Mouse (Mus musculus) embryo, embryonic 11.5 days (tissue): ENCODE data around the gene Zfp385c.
A peak's percentile ranks its signal among the peaks of the same experiment; 100 is the strongest.

ENCODE experiments used
- DNase-seq: peaks from one replicate; pipeline ENCODE4 v3.0.0-alpha.2; 2012; ENCODE audit warnings: low read depth, low spot score

Zfp385c gene

GRCm38 (mm10) chr11:100718462-100718861 is 26.2 kb upstream of the Zfp385c start:
- DNase-seq: no peak

- no peak for DNase-seq
Observed at GRCm38 (mm10) chr11:100716649-100717048, 24.4 kb upstream of the Zfp385c start.

DNA sequence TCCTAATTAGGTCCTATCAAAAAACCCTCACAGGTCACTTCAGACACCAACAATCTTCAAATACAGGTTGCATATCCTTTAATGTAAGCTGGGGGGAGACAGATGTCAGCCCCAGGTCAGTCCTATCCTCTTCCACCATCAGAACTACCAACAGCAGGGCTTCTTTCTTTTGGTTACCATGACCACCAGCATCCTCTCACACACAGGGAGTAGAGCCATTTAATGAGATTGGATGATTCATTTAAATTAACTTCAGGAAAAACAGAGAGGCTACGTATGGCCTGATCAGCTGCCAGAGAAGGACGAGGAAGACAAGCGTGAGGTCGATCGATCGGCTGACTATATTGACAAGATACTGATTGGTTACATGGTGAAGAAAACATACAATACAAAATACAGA is 22.7 kb upstream of the Zfp385c start:
- DNase-seq: no peak

DNA sequence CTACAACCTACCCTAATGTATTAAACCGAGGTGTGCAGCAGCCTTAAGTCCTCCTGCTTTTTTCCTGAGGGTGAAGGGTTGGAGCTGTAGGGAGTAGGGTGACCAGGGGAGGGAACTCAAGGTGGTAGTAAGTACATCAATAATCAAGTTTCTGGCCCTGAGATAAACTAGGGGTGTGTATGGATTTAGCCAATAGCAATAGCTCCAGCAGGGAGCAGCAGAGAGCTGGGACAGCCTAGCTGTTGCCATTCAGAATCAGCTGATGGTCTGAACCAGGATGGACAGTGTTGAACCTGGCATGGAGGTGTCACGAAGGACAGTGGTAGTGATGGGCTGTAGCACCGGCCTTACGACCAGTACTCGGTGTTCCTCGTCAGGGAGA is 22.3 kb upstream of the Zfp385c start:
- DNase-seq: peak; percentile 62

DNA sequence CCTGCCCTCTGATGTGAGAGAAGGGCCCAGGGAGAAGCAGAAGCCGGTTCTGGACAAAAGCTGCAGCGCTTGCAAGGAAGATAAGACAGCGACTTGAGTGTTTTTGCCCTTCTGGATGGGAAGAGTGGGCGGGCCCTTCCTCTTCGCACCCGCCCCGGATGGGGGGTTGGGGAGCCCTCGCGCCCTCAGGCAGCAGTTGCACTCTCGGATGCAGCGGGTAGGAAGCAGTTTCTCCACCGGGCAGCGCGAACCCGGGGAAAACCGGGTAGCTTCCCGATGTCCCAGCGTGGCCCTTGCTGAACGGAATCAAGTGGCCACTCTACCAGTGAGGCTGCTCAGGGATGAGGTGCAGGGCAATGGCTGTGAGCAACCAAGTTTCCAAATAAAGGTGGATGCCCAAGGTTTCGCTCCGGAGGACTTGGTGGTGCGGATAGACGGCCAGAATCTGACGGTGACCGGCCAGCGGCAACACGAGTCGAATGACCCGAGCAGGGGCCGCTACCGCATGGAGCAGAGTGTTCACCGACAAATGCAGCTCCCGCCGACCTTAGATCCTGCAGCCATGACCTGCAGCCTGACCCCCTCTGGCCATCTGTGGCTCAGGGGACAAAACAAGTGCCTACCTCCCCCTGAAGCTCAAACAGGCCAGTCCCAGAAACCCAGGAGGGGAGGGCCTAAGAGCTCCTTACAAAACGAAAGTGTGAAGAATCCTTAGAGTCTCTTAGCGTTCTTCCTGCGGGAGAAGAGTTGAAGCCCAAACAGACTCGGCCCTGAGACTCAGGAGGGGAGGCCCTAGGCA is 21.7 kb upstream of the Zfp385c start, which contains the start of gene Hspb9:
Gene Hspb9 (plus strand): TSS at position 116 of the 799 bp plus-strand sequence.
- DNase-seq: no peak

GRCm38 (mm10) chr11:100713174-100713573 is 20.9 kb upstream of the Zfp385c start:
- DNase-seq: no peak

- DNase-seq: peak; percentile 83
Observed at GRCm38 (mm10) chr11:100711783-100712615, 19.7 kb upstream of the Zfp385c start, which contains the start of gene Kat2a. TSS of gene Kat2a (minus strand) at chr11:100712465.

- no peak for DNase-seq
Observed at GRCm38 (mm10) chr11:100710977-100711376, 18.7 kb upstream of the Zfp385c start.

DNA sequence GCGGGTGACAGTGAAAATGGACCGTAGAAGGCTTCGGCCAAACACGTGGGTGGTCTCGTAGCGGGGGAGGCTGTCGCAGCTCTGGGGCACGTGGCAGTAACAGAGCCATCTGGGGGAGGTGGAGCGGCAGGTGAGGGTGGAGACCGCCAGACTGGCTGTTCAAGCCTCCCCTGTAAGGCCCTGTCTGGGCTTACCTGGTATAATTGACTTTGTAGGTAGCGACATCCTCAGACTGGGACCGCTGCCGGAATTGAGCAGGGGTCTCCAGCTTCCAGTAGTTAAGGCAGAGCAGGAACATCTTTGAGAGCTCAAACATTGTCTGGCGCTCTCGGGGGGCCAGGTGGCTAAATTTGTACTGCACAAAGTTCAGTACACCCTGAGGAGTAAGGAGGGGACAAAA is 18.3 kb upstream of the Zfp385c start:
- DNase-seq: no peak

- DNase-seq: no peak
Observed at GRCm38 (mm10) chr11:100709201-100709810, 17.1 kb upstream of the Zfp385c start.

GRCm38 (mm10) chr11:100705095-100705747 is 13.0 kb upstream of the Zfp385c start:
- no peak for DNase-seq

DNA sequence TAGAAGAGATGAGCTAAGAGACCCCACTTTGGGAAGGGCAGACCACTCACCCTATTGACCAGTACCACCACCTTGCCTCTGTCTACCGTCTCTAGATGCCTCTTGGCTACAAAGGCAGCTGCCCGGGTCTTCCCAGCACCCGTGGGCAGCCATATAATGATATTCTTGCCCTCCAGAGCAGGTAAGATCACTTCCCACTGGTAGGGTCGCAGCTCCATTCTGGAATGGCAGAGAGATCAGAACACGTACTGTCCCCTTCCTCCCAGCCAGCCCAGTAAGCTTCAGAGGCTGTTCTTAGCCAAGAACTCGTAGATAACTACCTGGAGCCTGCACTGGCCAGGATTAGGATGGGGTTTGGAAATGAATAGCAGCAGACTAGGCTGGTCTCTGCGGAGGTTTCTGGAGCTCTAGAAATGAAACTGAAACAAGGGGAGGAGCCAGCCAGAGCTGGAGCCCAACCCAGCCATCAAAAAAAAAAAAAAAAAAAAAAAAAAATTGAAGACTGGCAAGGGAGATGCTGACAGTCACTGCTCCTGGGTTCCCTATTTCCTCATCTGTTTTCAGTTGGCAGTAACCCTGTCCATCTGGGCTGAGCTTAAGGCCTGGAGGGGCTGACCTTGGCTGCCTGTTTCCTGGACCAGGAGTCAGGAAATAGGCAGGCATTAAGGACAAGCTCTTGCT is 11.7 kb upstream of the Zfp385c start, which contains the start of gene Dhx58:
Gene Dhx58 (minus strand): TSS at position 421 of the 681 bp plus-strand sequence.
- DNase-seq: no peak

DNA sequence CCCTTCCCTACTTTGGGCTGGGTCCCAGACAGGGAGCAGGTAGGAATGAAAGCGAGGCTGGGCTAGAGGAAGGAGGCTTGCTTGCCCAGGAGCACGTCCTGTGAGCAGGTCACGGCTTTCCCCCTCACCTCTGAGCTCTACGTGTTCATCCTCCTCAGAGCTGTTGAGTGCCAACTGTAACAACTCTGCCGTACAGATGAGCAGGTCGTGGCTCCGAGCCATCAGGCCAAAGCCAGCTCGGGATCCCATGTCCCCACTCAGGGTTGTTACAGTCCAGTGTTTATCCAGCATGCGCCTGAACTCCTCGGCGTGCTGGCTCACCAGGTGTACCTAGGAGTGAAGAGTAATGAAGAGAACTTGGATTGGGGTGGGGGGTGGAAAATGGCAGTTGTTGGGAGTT is 11.1 kb upstream of the Zfp385c start:
- no peak for DNase-seq

- no peak for DNase-seq
Observed at GRCm38 (mm10) chr11:100702906-100703305, 10.7 kb upstream of the Zfp385c start.

DNA sequence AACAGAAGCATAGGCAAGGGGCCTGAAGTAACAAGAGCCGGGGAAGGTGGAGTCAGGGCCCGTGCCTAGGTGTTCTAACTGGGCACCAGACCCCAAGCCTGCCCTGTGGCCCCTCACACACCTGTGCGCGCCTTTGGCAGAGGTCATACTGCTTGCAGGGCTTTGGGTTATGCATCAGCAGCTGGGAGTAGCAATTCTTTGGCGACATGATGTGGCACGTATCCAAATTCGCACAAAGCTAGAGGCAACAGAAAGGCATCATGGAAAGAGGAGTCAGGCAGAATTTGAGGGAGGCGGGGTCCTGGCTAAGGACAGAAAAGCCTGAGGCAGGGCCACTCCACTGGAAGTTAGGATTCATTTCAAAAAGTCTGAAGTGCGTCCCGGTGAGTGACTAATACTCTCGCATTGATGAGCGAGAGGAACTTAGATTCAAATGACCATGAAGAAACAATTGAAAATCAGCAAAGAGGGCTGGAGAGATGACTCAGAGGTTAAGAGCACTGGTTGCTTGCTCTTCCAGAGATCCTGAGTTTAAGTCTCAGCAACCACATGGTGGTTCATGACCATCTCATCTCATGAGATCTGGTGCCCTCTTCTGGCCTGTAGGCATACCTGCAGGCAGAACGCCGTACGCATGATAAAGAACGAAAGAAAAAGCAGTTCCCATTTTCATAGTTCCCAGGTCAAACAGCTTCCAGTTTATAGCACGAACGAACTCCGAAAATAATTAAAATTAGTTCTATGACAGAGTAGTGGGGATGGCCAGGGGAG is 10.0 kb upstream of the Zfp385c start:
- peak; percentile 75 for DNase-seq

DNA sequence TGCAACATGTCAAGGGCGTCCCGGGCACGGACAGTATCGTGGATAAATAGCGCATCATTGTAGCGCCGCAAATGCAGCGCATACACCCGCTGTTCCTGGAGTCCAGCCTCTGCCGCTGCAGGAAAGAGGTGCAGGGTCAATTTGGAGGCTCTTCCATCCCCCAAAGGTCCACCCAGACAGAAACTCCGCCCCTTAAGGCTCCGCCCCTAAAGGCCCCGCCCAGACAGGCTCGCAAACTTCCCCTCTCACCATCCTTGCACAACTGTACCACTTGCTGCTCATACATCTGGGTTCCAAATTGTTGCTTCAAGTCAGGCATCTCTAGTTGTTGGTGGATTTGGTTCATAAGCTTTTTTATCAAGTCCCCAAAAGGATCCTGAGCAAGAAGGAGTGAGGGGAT is 9.0 kb upstream of the Zfp385c start:
- DNase-seq: no peak

DNA sequence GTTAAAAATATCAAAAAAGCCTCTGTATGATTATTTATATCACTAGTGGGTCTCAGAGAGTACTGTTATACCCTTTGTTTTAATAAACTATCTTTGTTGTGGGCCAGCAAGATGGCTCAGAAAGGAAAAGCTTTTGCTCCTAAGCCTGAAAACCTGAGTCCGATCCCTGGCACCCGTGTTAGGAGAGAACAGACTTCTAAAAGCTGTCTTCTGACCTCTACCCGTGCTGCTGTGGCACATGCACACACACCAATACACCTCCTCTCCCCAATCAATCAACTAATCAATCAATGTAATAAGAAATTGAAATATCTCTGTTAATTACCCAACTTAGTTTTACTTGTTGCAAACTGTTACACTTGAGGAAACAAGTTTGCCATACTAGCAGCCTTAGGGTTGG is 8.5 kb upstream of the Zfp385c start:
- DNase-seq: no peak

DNA sequence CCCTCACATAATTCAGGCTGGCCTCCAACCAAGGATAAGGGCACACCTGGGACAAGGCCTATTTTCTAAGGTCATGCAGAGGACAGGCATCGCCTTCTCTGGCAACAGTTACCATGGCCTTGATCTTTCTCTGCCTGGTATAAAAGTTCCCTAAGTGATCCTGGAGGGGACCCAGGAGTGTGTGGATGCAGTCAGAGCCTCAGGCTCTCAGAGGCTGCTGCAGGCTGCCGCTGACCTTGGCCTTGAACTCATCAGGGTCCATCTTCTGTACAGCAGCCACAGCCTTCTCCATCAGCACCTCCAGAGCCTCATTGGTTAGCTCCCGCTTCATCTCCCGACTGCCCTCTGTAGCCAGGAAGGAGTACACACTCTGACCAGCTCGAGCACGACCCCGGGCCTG is 5.7 kb upstream of the Zfp385c start:
- no peak for DNase-seq

DNA sequence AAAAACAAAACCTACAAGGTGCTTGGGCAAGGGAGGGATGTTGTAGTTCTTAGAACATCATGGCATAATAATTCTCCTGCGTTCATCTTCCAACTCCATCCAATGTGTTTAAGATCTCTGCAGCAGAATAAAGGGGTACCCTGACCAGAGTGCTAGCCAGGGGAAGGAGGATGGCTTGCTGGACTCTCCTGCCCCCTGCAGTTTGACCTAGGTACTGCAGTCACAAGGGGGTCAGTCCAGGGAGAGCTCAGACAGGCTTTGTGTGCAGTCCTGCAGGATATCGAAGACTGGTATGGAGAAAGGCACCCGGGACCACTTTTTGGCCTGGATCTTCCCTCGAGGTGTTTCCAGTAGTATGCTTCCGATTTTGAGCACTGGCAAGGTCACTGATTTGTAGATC is 2.7 kb upstream of the Zfp385c start:
- DNase-seq: peak; percentile 57

DNA sequence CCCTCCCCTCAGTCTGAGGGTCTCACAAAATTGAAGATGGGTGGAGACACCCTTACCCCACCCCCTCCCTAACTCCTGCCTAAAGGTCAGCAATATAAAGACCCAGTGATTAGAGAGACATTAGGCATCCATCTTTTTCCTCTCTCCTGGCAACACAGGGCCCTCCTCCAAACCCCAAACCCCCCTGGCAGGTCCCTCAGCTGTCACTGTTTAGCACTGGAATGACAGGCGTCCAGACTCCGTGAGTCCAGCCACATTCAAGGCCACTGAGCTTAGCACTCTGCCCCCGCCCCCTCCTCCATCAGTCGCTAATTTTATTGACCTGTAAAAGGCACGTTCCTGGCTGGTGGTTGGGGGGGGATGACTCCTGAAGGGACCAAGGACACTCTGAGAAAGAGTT is 899 bp upstream of the Zfp385c start:
- no peak for DNase-seq
